Mouse (Mus musculus): ENCODE measurements around the gene Ephx4. TPM values are rescaled to one million over a fixed set of nuclear protein-coding genes. Genes with fewer than 3 reads are reported as not detected.

The Ephx4 gene
- polyA plus RNA-seq, 1 experiment from 2014 or later = 0.68 TPM

DNA sequence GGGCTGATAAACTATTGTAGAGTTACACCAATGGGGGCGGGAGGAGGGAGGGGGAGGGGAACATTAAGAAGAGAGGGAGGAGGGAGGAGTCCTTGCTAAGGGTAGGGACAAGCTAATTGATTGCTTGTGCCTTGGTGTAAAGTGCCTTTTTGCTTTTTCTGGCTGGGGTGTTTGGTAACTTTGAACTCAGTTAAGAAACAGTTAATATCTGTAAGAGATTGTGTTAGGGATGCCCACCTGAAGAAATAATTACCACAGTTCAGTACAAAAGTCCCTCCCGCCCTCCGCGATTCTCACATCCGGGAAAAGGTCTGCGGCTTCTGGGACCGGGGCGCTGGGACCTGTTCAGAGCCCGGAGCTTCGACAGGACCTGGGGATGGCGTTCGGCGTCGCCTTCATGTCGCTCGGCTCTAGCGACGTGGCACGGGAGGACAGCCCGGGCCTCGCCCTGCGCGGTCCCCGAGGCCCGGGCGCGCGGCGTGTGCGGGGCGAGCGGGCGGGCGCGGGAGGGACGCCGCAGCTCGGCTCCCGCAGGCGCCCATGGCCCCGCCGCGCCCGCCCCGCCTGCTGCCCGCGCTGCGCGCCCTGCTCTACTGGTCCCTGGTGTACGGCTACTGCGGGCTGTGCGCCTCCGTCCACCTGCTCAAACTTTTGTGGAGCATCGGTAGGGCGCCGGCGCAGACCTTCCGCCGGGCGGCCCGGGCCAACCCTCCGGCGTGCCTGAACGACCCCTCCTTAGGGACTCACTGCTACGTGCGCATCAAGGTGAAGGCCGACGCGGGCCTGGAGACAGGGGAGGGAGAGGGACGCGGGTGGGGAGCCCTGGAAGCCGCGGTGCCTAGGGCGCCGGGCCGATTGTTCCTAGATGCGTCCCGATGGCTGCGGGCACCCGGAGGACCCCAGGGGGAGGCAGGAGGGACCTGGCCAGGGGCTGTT lies 743 bp downstream of the Ephx4 start:
- peaks cover 22% of the 10 kb centered on the region for H3K4me1 ChIP-seq
- H3K27ac ChIP-seq = peak overlapping the region; percentile 82
- DNase-seq (ENCODE audit: extremely low spot score, low spot score) = peak; percentile 47
- no peaks in the 10 kb centered on the region for H3K36me3 ChIP-seq (replicated peaks)
- peak overlapping the region; percentile 68 for H3K4me3 ChIP-seq
- under 1% methylated on average over 80 of the region's 80 CpGs for WGBS
- peaks cover 3% of the 10 kb centered on the region; the same call in 1 of the 2 replicates for H3K9me3 ChIP-seq
- H3K27me3 ChIP-seq (ENCODE audit: poor library complexity, severe bottlenecking) = peaks cover 54% of the 10 kb centered on the region

DNA sequence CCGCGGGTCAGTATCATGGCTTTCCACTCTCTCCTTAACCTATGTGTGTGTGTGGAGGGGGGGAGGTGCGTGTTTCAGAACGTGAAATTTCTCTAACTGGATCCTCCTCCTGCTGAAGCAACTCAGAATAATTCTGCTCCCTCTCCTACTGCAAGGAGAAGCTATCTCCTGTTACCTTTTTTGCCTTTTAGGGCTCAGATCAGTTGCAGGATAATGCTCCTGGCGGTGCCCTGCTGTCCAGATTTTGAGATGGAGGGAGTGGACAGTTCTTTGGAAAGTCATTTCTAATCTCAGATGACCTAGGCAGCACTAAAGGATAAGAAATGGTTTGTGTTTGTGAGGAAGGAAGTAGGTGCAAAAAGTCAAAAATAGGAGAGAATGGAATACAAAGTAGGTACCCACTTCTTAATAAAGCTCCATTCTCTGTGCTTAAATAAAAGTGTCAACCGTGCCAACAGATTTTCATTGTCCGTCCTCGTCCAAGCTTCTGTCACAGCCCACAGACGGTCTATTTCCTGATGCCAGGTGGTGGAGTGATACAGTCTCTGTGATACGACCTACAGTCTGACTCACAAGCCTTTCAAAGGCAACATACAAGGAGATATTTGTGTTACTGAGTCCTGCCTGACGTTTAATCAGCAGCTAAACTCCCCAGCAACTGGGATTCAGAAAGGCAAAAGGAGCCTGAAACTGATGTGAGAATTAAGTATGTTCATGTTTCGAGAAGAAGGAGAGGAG lies 1.6 kb downstream of the Ephx4 start:
- Histone ChIP-seq H3K27ac (peak overlapping the region; percentile 82), H3K9me3 (no peaks in the 10 kb centered on the region), H3K36me3 (replicated peaks) (no peaks in the 10 kb centered on the region), H3K4me3 (peak overlapping the region; percentile 68), H3K27me3 (ENCODE audit: poor library complexity, severe bottlenecking) (peaks cover 54% of the 10 kb centered on the region), H3K4me1 (peaks cover 22% of the 10 kb centered on the region)
- DNase-seq (ENCODE audit: extremely low spot score, low spot score) = no peak
- WGBS = 37% methylated on average over 12 of the region's 12 CpGs

- Histone ChIP-seq H3K4me1 (peaks cover 22% of the 10 kb centered on the region), H3K27ac (no peak overlapping the region), H3K9me3 (no peaks in the 10 kb centered on the region), H3K36me3 (replicated peaks) (no peaks in the 10 kb centered on the region), H3K4me3 (no peak overlapping the region), H3K27me3 (ENCODE audit: poor library complexity, severe bottlenecking) (peaks cover 54% of the 10 kb centered on the region)
- 85% methylated on average over 4 of the region's 4 CpGs for WGBS
- no peak for DNase-seq (ENCODE audit: extremely low spot score, low spot score)
These were observed 2.8 kb downstream of the Ephx4 start for GRCm38 (mm10) chr5:107405361-107405760.

DNA sequence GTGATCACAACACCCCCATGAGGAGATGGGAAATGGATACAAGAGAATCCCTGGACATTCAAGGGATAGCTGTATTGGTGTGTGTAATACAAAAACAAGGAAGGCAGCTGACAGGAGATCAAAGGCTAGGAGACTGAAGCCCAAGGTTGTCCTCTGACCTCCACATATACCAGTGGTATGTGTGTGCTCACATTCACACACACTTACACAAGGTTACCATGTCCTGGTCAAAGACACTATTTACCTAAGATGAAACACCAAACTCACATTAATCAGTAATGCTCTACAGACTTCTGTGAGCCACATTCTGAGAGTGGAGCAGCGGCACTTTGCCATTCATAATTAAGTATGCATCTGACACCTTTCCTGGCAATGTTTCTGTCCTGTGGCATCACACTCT lies 7.8 kb downstream of the Ephx4 start:
- WGBS = 97% methylated on average over 1 of the region's 1 CpGs
- H3K4me3 ChIP-seq = no peak overlapping the region
- peaks cover 13% of the 10 kb centered on the region for H3K27me3 ChIP-seq (ENCODE audit: poor library complexity, severe bottlenecking)
- H3K36me3 ChIP-seq (replicated peaks) = no peaks in the 10 kb centered on the region
- no peak for DNase-seq (ENCODE audit: extremely low spot score, low spot score)
- H3K27ac ChIP-seq = no peak overlapping the region
- H3K4me1 ChIP-seq = no peaks in the 10 kb centered on the region
- H3K9me3 ChIP-seq = no peaks in the 10 kb centered on the region

DNA sequence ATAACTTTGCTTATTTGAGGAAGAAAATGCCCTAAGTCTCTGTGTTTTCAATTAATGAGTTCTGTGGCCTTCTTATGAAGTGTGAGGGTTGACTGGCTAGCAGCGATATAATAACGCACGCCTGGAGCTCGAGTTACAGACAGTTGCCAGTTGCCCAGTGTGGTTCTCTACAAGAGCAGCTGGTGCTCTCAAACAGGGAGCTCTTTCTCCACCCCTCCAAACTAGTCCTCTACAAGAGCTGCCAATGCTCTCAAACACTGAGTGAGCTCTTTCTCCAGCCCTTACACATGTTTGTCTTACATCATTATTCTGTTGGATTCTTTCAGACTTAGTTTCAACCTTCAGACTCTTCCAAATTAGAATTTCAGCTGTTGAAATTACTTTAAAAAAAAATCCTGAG lies 8.8 kb downstream of the Ephx4 start:
- no peak for DNase-seq (ENCODE audit: extremely low spot score, low spot score)
- H3K4me1 ChIP-seq = no peaks in the 10 kb centered on the region
- WGBS = 73% methylated on average over 4 of the region's 4 CpGs
- H3K9me3 ChIP-seq = no peaks in the 10 kb centered on the region
- 0 out of 2 replicates have a peak, but pooled peaks cover 5% of the 10 kb centered on the region for H3K27me3 ChIP-seq (ENCODE audit: poor library complexity, severe bottlenecking)
- H3K27ac ChIP-seq = no peak overlapping the region
- no peak overlapping the region for H3K4me3 ChIP-seq
- H3K36me3 ChIP-seq (replicated peaks) = no peaks in the 10 kb centered on the region

GRCm38 (mm10) chr5:107412285-107412684 lies 9.7 kb downstream of the Ephx4 start:
- no peaks in the 10 kb centered on the region for H3K36me3 ChIP-seq (replicated peaks)
- H3K27ac ChIP-seq = no peak overlapping the region
- DNase-seq (ENCODE audit: extremely low spot score, low spot score) = no peak
- no peaks in the 10 kb centered on the region for H3K27me3 ChIP-seq (ENCODE audit: poor library complexity, severe bottlenecking)
- H3K4me3 ChIP-seq = no peak overlapping the region
- H3K4me1 ChIP-seq = no peaks in the 10 kb centered on the region
- no peaks in the 10 kb centered on the region for H3K9me3 ChIP-seq
- WGBS = 83% methylated on average over 2 of the region's 2 CpGs

DNA sequence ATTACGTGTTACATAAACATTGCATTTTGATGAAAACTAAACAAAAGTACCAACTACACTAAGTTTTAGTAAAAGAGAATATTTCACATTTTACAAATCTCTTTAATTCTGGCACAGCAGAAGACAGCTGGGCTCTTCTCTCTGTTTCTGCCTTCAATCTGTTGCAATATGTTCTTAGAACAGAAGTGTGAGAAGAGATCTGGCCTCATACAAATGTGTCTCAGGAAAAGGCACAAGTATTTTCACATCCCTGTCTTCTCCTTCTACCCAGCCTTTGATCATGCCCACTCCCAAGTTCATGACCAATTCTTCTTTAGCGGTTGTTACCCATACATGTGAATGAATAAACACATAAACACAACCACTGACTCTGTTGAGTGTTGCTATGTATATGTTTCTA lies 12.6 kb downstream of the Ephx4 start:
- WGBS = 79% methylated on average over 2 of the region's 2 CpGs
- Histone ChIP-seq H3K4me1 (no peaks in the 10 kb centered on the region), H3K27ac (no peak overlapping the region), H3K9me3 (no peaks in the 10 kb centered on the region), H3K27me3 (ENCODE audit: poor library complexity, severe bottlenecking) (no peaks in the 10 kb centered on the region), H3K4me3 (no peak overlapping the region), H3K36me3 (replicated peaks) (no peaks in the 10 kb centered on the region)
- DNase-seq (ENCODE audit: extremely low spot score, low spot score) = no peak

GRCm38 (mm10) chr5:107421676-107422075 lies 19.1 kb downstream of the Ephx4 start:
- no peaks in the 10 kb centered on the region for H3K36me3 ChIP-seq (replicated peaks)
- no peak overlapping the region for H3K27ac ChIP-seq
- WGBS = 96% methylated on average over 1 of the region's 1 CpGs
- H3K4me1 ChIP-seq = no peaks in the 10 kb centered on the region
- DNase-seq (ENCODE audit: extremely low spot score, low spot score) = no peak
- H3K9me3 ChIP-seq = no peaks in the 10 kb centered on the region
- H3K27me3 ChIP-seq (ENCODE audit: poor library complexity, severe bottlenecking) = no peaks in the 10 kb centered on the region
- no peak overlapping the region for H3K4me3 ChIP-seq

DNA sequence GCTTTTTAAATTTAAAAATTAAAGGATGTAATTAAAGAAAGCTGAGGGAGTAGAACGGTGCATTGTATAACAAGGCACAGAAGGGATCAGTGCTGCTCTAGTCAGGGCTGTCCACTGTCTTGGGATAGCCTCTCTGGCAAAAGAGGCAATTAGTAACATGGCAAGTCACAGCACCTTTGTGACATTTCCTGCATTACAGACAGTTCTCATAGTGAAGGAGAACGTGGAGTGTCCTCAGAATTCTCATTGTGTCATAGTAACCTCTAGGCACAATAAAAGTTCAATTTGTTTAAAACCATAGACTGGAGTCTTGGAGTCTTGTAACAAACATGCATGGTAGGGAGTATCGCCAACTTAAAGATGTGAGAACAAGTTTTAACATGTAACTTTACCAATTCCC lies 28.7 kb downstream of the Ephx4 start, which contains the start of gene Lpcat2b:
Gene Lpcat2b (plus strand): TSS at position 301 of the 400 bp plus-strand sequence.
- no peaks in the 10 kb centered on the region for H3K27me3 ChIP-seq (ENCODE audit: poor library complexity, severe bottlenecking)
- no peaks in the 10 kb centered on the region for H3K36me3 ChIP-seq (replicated peaks)
- H3K4me1 ChIP-seq = no peaks in the 10 kb centered on the region
- H3K4me3 ChIP-seq = no peak within 1 kb of the TSS
- H3K9me3 ChIP-seq = no peaks in the 10 kb centered on the region
- WGBS = 80% methylated on average over 3 of the region's 3 CpGs
- no peak within 1 kb of the TSS for H3K27ac ChIP-seq
- no peak for DNase-seq (ENCODE audit: extremely low spot score, low spot score)

DNA sequence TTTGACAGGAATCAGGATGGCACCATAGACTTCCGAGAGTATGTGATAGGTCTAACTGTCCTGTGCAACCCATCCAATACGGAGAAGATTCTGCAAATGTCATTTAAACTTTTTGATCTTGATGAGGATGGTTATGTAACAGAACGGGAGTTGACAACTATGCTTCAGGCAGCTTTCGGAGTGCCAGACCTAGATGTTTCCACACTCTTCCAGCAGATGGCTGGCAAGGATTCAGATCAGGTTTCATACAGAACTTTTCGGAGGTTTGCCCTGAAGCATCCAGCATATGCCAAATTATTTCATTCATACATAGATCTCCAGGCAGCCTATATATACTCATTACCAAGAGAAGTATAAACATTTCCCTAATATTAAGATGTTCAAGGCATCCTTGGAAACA lies 31.5 kb downstream of the Ephx4 start:
- no peaks in the 10 kb centered on the region for H3K27me3 ChIP-seq (ENCODE audit: poor library complexity, severe bottlenecking)
- no peak for DNase-seq (ENCODE audit: extremely low spot score, low spot score)
- H3K4me1 ChIP-seq = peaks cover 15% of the 10 kb centered on the region
- no peak overlapping the region for H3K4me3 ChIP-seq
- H3K27ac ChIP-seq = no peak overlapping the region
- WGBS = 86% methylated on average over 5 of the region's 5 CpGs
- no peaks in the 10 kb centered on the region for H3K9me3 ChIP-seq
- H3K36me3 ChIP-seq (replicated peaks) = no peaks in the 10 kb centered on the region

DNA sequence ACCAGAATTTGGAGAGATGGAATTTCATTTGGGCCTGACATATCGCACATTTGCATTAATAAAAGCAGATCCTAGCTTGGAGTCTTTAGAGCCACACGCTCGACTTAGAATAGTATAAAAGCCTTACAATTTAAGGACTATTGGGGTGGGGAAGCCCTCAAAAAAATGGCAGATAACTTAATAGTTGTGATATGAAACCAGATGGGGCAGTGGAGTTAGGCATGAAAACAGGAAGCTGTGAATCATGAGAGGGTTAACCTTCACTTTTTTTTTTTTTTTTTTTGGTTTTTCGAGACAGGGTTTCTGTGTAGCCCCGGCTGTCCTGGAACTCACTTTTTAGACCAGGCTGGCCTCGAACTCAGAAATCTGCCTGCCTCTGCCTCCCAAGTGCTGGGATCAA lies 33.6 kb downstream of the Ephx4 start:
- Histone ChIP-seq H3K4me3 (no peak overlapping the region), H3K9me3 (no peaks in the 10 kb centered on the region), H3K36me3 (replicated peaks) (no peaks in the 10 kb centered on the region), H3K27me3 (ENCODE audit: poor library complexity, severe bottlenecking) (no peaks in the 10 kb centered on the region), H3K4me1 (peaks cover 16% of the 10 kb centered on the region), H3K27ac (no peak overlapping the region)
- WGBS = 93% methylated on average over 6 of the region's 6 CpGs
- DNase-seq (ENCODE audit: extremely low spot score, low spot score) = no peak

DNA sequence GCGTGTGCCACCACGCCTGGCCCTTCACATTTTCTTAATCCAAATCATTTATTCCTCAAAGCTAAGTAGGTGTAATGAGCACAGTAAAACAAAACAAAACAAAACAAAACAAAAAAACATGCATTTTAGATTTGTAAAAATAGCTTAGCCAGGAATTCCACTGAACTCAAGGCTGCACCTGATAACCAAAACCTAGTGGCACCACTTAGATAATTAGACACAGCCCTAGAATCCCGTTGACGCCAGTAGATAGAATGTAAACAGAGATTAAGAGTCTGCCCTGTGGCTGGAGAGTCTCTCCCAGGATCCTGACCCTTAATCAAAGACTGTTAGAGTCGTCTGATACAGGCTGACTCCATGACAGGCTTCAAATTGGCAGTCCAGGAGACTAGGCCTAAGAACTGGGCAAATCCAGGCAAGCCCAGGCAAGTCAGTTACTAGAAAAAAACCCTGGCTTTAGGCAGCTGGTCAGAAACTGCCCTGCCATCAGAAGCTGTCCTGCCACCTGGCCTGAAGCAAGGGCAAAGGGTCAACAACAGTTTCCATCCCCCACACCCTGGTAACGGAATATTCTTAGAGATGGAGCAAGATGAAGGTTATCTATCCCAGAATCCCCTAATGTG lies 34.2 kb downstream of the Ephx4 start:
- no peak for DNase-seq (ENCODE audit: extremely low spot score, low spot score)
- 0 out of 2 replicates have a peak overlapping the region, but pooled peaks have one; percentile 89 for H3K4me3 ChIP-seq
- peak overlapping the region; percentile 98; the same call in 1 of the 2 replicates for H3K27ac ChIP-seq
- H3K27me3 ChIP-seq (ENCODE audit: poor library complexity, severe bottlenecking) = no peaks in the 10 kb centered on the region
- H3K36me3 ChIP-seq (replicated peaks) = no peaks in the 10 kb centered on the region
- no peaks in the 10 kb centered on the region for H3K9me3 ChIP-seq
- 81% methylated on average over 6 of the region's 6 CpGs for WGBS
- H3K4me1 ChIP-seq = peaks cover 16% of the 10 kb centered on the region
